Mouse (Mus musculus): Measurements from ENCODE around the gene Phldb1. TPM values are rescaled to one million over a fixed set of nuclear protein-coding genes. Genes with fewer than 3 reads are reported as not detected.

Phldb1 gene
- polyA plus RNA-seq, 1 experiment from 2014 or later = 33.2 TPM

- H3K9ac ChIP-seq = no peak overlapping the region
- H3K4me2 ChIP-seq = no peak overlapping the region
- peak overlapping the region; percentile 85 for H3K27ac ChIP-seq
- no peak overlapping the region for H3K4me3 ChIP-seq
- ATAC-seq (ENCODE audit: borderline replicate concordance, extremely low read depth, low FRiP score, low TSS enrichment) = peak; percentile 35; the same call in 1 of the 2 replicates
- H3K36me3 ChIP-seq = 0 out of 2 replicates have a peak, but pooled peaks cover 2% of the 10 kb centered on the region
- no peaks in the 10 kb centered on the region for H3K9me3 ChIP-seq
- 20% methylated on average over 6 of the region's 6 CpGs for WGBS
- H3K27me3 ChIP-seq = no peaks in the 10 kb centered on the region
- peaks cover 81% of the 10 kb centered on the region for H3K4me1 ChIP-seq
Observed at GRCm38 (mm10) chr9:44724223-44724622, 10.8 kb downstream of the Phldb1 start.

- Histone ChIP-seq H3K4me2 (no peak overlapping the region), H3K4me3 (no peak overlapping the region), H3K27ac (peak overlapping the region; percentile 85), H3K9me3 (no peaks in the 10 kb centered on the region), H3K27me3 (no peaks in the 10 kb centered on the region), H3K4me1 (peaks cover 81% of the 10 kb centered on the region), H3K36me3 (0 out of 2 replicates have a peak, but pooled peaks cover 2% of the 10 kb centered on the region), H3K9ac (no peak overlapping the region)
- WGBS = 52% methylated on average over 11 of the region's 11 CpGs
- ATAC-seq (ENCODE audit: borderline replicate concordance, extremely low read depth, low FRiP score, low TSS enrichment) = no peak
Observed at GRCm38 (mm10) chr9:44723521-44724041, 11.4 kb downstream of the Phldb1 start.

DNA sequence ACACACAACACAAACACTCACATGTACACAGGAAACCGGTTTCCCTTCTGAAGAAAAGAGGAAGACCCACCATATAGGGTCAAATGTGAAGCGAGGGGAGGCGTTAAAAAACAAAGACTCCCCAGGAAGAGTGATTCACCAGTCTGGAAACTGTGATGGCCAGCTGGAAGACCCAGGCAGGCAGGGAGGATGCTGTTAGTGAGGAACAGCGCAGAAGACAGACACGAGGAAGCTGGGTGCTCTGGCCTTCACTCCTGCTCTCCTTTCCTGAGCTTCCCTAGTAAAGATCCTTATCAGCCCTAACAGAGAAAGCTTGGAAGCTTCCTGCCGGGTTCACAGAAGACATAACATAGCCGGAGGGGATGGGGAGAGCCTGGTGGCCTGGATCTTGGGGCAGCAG, 12.0 kb downstream of the Phldb1 start:
- H3K27ac ChIP-seq = peak overlapping the region; percentile 85
- H3K4me3 ChIP-seq = no peak overlapping the region
- H3K9ac ChIP-seq = no peak overlapping the region
- ATAC-seq (ENCODE audit: borderline replicate concordance, extremely low read depth, low FRiP score, low TSS enrichment) = no peak
- no peaks in the 10 kb centered on the region for H3K9me3 ChIP-seq
- no peaks in the 10 kb centered on the region for H3K27me3 ChIP-seq
- 0 out of 2 replicates have a peak, but pooled peaks cover 4% of the 10 kb centered on the region for H3K36me3 ChIP-seq
- peaks cover 81% of the 10 kb centered on the region for H3K4me1 ChIP-seq
- H3K4me2 ChIP-seq = no peak overlapping the region
- WGBS = 33% methylated on average over 7 of the region's 7 CpGs

DNA sequence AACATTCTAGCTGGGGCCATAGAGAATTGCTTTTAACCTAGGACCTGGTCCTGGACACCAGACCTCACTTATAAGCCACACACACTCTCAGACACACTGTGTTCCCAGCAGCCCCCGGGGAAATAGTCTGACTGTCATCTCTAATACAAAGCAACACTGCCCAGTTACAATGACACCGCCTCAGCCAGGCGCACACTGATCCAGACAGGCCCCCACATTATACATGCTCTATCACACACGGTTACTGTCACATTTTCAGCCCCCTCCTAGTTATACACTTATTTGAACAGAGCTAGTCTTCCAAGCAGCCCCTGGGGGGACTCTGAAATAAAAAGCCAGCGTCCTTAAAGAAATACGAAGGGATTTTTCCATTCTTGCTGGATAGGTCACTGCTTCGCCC, 12.4 kb downstream of the Phldb1 start:
- no peak overlapping the region for H3K4me3 ChIP-seq
- H3K9ac ChIP-seq = no peak overlapping the region
- no peak overlapping the region for H3K4me2 ChIP-seq
- peaks cover 80% of the 10 kb centered on the region for H3K4me1 ChIP-seq
- no peaks in the 10 kb centered on the region for H3K9me3 ChIP-seq
- ATAC-seq (ENCODE audit: borderline replicate concordance, extremely low read depth, low FRiP score, low TSS enrichment) = no peak
- 66% methylated on average over 7 of the region's 7 CpGs for WGBS
- 0 out of 2 replicates have a peak, but pooled peaks cover 6% of the 10 kb centered on the region for H3K36me3 ChIP-seq
- H3K27ac ChIP-seq = peak overlapping the region; percentile 85
- no peaks in the 10 kb centered on the region for H3K27me3 ChIP-seq

DNA sequence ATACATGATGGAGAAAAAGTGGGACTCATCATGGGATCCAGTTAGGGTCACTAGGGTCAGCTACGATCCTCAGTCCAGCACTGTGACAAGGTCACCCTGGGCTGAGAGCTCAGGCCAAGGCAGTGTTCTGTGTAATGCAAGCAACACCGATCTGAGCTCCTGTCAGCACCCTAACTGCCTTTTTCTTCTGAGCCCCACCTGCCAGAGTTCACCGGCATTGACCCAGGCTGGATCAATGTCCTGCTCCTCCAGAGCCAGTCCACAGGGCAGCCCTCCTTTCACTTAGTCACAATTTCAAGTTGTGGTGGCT, 13.2 kb downstream of the Phldb1 start:
- no peaks in the 10 kb centered on the region for H3K9me3 ChIP-seq
- no peak for ATAC-seq (ENCODE audit: borderline replicate concordance, extremely low read depth, low FRiP score, low TSS enrichment)
- no peaks in the 10 kb centered on the region for H3K27me3 ChIP-seq
- H3K4me3 ChIP-seq = peak overlapping the region; percentile 62
- 0 out of 2 replicates have a peak overlapping the region, but pooled peaks have one; percentile 70 for H3K9ac ChIP-seq
- peak overlapping the region; percentile 94; the same call in 1 of the 2 replicates for H3K4me2 ChIP-seq
- H3K4me1 ChIP-seq = peaks cover 73% of the 10 kb centered on the region
- 87% methylated on average over 3 of the region's 3 CpGs for WGBS
- H3K27ac ChIP-seq = peak overlapping the region; percentile 54; the same call in 1 of the 2 replicates
- peaks cover 6% of the 10 kb centered on the region; the same call in 1 of the 2 replicates for H3K36me3 ChIP-seq

DNA sequence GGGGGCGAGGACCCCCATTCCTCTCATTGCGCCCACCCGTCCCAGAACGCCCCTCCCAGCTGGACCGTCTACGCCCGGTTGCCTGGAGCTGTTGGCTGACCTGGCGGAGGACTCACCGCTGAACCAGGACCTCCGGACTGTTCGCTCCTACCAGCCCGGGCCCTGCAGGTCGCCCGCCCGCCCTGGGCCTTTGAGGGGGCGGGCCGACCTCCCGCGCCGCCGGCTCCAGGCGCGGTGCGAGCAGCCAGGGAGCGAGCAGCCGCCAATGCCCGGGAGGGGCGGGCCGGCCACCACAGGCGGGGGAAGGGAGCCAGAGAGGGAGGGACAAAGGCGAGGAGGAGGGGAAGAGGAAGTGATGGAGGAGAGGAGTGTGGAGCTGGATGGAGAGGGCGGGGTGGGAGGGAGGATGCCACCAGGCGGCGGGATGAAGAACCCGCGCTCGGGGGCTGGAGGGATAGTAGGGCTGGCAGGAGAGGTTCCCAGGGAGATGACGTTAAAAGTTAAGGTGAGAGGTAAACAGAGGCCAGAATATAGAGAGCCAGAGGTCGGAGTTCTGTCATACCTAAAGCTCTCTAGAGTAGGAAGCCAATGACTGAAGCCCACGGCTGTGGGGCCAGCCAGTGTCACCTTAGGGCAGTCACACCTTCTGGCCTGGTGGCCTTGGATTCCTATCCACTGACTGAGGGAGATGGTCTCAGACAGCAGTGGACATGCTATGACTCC, 13.7 kb downstream of the Phldb1 start:
- peak overlapping the region; percentile 62 for H3K4me3 ChIP-seq
- peak; percentile 83 for ATAC-seq (ENCODE audit: borderline replicate concordance, extremely low read depth, low FRiP score, low TSS enrichment)
- WGBS = under 1% methylated on average over 40 of the region's 40 CpGs
- H3K9ac ChIP-seq = peak overlapping the region; percentile 70
- H3K27ac ChIP-seq = peak overlapping the region; percentile 64
- peaks cover 6% of the 10 kb centered on the region; the same call in 1 of the 2 replicates for H3K36me3 ChIP-seq
- H3K4me1 ChIP-seq = peaks cover 68% of the 10 kb centered on the region
- H3K4me2 ChIP-seq = peak overlapping the region; percentile 94
- H3K9me3 ChIP-seq = no peaks in the 10 kb centered on the region
- no peaks in the 10 kb centered on the region for H3K27me3 ChIP-seq

GRCm38 (mm10) chr9:44720358-44721153, 14.4 kb downstream of the Phldb1 start:
- H3K4me3 ChIP-seq = peak overlapping the region; percentile 62
- H3K9me3 ChIP-seq = no peaks in the 10 kb centered on the region
- 19% methylated on average over 9 of the region's 9 CpGs for WGBS
- H3K27ac ChIP-seq = peak overlapping the region; percentile 64
- H3K4me1 ChIP-seq = peaks cover 60% of the 10 kb centered on the region
- H3K4me2 ChIP-seq = peak overlapping the region; percentile 94
- H3K27me3 ChIP-seq = no peaks in the 10 kb centered on the region
- H3K36me3 ChIP-seq = peaks cover 13% of the 10 kb centered on the region; the same call in 1 of the 2 replicates
- peak overlapping the region; percentile 70 for H3K9ac ChIP-seq
- 0 out of 2 replicates have a peak, but pooled peaks have one; percentile 2 for ATAC-seq (ENCODE audit: borderline replicate concordance, extremely low read depth, low FRiP score, low TSS enrichment)

DNA sequence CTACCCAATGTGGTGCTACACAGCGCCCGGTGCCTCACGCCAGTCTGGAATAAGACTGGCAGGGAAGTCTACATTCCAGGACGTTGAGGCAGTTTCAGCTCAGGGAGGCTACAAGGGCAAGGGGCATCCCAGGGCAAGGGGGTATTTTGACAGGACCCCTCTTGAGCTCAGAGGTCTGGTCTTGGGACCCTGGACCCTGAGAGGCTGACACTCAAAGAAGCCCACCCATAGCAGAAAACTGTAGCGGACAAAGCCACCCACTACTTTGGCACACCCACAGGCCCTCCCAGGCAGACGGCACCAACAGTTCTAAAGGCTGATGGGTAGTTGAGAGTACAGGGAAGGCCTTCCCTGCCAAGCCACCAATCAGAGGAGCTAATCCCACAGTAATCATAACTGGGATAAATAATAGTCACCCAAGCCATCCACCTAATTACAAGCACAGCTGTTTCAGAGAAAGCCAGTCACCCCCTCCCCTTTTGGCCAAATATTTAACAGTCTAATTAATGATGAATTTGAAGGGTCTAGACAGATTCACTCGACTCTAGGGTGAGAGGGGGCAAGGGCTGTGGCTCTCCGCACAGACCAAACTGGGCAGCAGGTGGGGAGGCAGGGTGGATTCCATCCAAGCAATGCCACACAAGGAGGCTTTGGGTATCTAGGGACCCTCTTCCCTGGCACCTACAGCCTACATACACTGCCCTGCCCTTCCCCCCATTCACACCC, 15.2 kb downstream of the Phldb1 start:
- Histone ChIP-seq H3K9ac (peak overlapping the region; percentile 70; the same call in 1 of the 2 replicates), H3K4me3 (peak overlapping the region; percentile 62; the same call in 1 of the 2 replicates), H3K4me1 (peaks cover 52% of the 10 kb centered on the region), H3K9me3 (no peaks in the 10 kb centered on the region), H3K4me2 (peak overlapping the region; percentile 94), H3K27ac (no peak overlapping the region), H3K36me3 (peaks cover 19% of the 10 kb centered on the region), H3K27me3 (no peaks in the 10 kb centered on the region)
- ATAC-seq (ENCODE audit: borderline replicate concordance, extremely low read depth, low FRiP score, low TSS enrichment) = no peak
- WGBS = 75% methylated on average over 8 of the region's 8 CpGs

DNA sequence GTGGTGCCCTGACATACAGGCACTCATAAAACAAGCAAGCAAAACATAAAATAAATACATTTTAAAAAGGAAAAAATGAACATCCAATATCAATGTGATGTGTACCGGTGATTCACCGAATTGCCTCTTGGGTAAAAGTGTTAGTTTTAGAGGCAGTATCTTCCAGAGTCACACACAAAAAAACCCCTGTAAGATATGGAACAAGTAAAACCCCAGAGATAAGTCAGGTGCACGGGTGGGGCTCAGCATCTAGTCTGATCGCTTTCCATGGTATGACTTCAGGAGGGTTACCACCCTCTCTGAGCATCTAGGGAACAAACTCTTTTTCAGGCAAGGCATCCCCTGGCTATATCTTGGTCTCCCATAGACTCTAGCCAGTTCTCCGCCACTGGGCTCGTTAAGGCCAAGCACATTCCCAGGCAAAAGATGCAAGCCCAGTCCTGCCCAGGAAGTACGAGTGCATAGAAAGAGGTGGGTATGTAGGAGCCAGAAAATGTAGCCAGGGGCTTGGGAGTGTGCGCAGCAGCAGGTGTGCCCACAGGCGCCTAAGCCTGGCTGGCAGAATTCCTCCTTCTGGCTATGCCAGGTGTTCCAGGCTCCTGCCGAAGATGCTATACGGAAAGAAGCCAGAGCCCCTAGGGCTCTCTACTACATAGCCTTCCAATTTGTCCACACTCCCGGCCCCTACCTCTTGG, 15.9 kb downstream of the Phldb1 start:
- no peak for ATAC-seq (ENCODE audit: borderline replicate concordance, extremely low read depth, low FRiP score, low TSS enrichment)
- peaks cover 45% of the 10 kb centered on the region for H3K4me1 ChIP-seq
- H3K9ac ChIP-seq = no peak overlapping the region

DNA sequence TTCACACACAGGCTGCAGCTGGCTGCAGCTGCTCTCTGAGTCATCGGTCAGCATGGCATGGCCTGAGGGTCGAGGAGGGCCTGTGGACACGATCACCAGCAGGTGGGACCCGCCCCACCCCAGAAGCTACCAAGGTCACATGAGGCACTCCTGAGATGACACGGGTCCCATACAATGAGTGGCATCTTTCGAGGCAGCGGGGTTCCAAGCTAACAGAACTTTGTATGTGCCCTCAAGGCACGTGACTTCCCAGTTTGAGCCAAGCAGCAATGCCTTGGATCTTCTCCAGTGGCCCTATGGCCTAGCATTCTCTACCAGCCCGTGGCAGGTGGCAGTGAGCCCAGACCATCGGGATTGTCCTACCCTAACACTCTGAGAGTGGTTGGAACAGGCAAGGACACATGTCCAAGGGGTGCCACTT, 17.2 kb downstream of the Phldb1 start:
- H3K27ac ChIP-seq = no peak overlapping the region
- 82% methylated on average over 10 of the region's 10 CpGs for WGBS
- H3K4me3 ChIP-seq = no peak overlapping the region
- H3K9me3 ChIP-seq = no peaks in the 10 kb centered on the region
- no peak overlapping the region for H3K9ac ChIP-seq
- no peak overlapping the region for H3K4me2 ChIP-seq
- peaks cover 22% of the 10 kb centered on the region for H3K36me3 ChIP-seq
- ATAC-seq (ENCODE audit: borderline replicate concordance, extremely low read depth, low FRiP score, low TSS enrichment) = no peak
- peaks cover 33% of the 10 kb centered on the region for H3K4me1 ChIP-seq
- H3K27me3 ChIP-seq = no peaks in the 10 kb centered on the region

More for the DNA sequence above, 15.9 kb downstream of the Phldb1 start:
- Histone ChIP-seq H3K27me3 (no peaks in the 10 kb centered on the region), H3K9me3 (no peaks in the 10 kb centered on the region), H3K27ac (no peak overlapping the region), H3K36me3 (peaks cover 19% of the 10 kb centered on the region), H3K4me3 (no peak overlapping the region), H3K4me2 (no peak overlapping the region)
- 88% methylated on average over 12 of the region's 12 CpGs for WGBS
